Mouse (Mus musculus): Measurements from ENCODE around the gene Ptdss2. TPM values are rescaled to one million over a fixed set of nuclear protein-coding genes. Genes with fewer than 3 reads are reported as not detected.

Gene Ptdss2
- total and polyA plus RNA-seq, 3 experiments, result 16.9 to 44.9 TPM; not detected in 1

DNA sequence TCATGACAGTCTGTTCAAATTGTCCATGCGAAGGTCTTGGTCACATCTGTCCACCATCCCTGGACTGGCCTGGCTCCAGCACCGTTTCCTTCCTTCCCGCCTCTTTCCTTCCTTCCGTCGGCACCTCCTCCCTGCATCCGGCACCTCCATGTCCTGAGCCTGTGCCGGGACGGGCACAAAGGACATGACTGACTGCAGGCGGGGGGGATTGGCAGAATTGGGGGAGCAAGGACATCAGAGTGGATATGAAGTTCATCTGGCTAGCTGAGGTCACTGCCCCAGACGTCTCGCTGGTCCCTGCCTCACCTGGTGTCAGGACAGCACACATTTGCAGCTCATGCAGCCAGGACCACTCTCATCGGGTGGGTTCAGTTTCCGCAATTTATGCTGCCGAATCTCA lies 68.9 kb downstream of the Ptdss2 start:
- no peak for DNase-seq (ENCODE audit: low read depth, low spot score)
- no peak overlapping the region for H3K4me3 ChIP-seq (ENCODE audit: control insufficient read depth in 1 of 2, insufficient read depth in 1 of 2, low read depth in 2 of 2, low read length in 2 of 2)
- H3K4me1 ChIP-seq (ENCODE audit: control insufficient read depth in 1 of 2, insufficient read depth in 2 of 2, low read length in 2 of 2), result peaks cover under 1 to 15% of the 10 kb centered on the region in 2 experiments; a peak in 3 of 4 replicates
- peaks cover 2 to 8% of the 10 kb centered on the region in 2 experiments; a peak in 3 of 4 replicates for H3K36me3 ChIP-seq (ENCODE audit: control insufficient read depth in 1 of 2, insufficient read depth in 2 of 2, low read length in 2 of 2)
- H3K27me3 ChIP-seq (ENCODE audit: control insufficient read depth in 1 of 2, insufficient read depth in 2 of 2, low read length in 2 of 2), result no peaks in the 10 kb centered on the region
- no peak overlapping the region for H3K9ac ChIP-seq (ENCODE audit: control insufficient read depth, low read depth, low read length, poor library complexity, severe bottlenecking)
- TF ChIP-seq CHD2 (IDR thresholded peaks at IDR 0.05; ENCODE audit: low read length), result no peak
- TF ChIP-seq MYC (IDR thresholded peaks at IDR 0.05; ENCODE audit: low read depth, low read length), result no peak
- TF ChIP-seq KAT2A (conservative IDR thresholded peaks at IDR 0.05; ENCODE audit: low read depth, low read length), result no peak
- no peak for TF ChIP-seq MAX (IDR thresholded peaks at IDR 0.05; ENCODE audit: low read length)
- no peak for TF ChIP-seq USF1 (IDR thresholded peaks at IDR 0.05; ENCODE audit: low read depth, low read length)
- no peak for TF ChIP-seq GATA1 (IDR thresholded peaks at IDR 0.05; ENCODE audit: low read depth, low read length)
- no peak for TF ChIP-seq ELF1 (IDR thresholded peaks at IDR 0.05; ENCODE audit: low read depth, low read length)
- TF ChIP-seq POLR2AphosphoS5 (IDR thresholded peaks at IDR 0.05; ENCODE audit: borderline replicate concordance, low read depth, low read length), result no peak
- H3K79me2 ChIP-seq (ENCODE audit: control insufficient read depth, insufficient read depth, low read length, poor library complexity), result peaks cover 12% of the 10 kb centered on the region
- H3K9me3 ChIP-seq (replicated peaks; ENCODE audit: insufficient read depth, low read length), result no peaks in the 10 kb centered on the region
- no peak overlapping the region for H3K27ac ChIP-seq (ENCODE audit: control insufficient read depth, low read depth, low read length)

DNA sequence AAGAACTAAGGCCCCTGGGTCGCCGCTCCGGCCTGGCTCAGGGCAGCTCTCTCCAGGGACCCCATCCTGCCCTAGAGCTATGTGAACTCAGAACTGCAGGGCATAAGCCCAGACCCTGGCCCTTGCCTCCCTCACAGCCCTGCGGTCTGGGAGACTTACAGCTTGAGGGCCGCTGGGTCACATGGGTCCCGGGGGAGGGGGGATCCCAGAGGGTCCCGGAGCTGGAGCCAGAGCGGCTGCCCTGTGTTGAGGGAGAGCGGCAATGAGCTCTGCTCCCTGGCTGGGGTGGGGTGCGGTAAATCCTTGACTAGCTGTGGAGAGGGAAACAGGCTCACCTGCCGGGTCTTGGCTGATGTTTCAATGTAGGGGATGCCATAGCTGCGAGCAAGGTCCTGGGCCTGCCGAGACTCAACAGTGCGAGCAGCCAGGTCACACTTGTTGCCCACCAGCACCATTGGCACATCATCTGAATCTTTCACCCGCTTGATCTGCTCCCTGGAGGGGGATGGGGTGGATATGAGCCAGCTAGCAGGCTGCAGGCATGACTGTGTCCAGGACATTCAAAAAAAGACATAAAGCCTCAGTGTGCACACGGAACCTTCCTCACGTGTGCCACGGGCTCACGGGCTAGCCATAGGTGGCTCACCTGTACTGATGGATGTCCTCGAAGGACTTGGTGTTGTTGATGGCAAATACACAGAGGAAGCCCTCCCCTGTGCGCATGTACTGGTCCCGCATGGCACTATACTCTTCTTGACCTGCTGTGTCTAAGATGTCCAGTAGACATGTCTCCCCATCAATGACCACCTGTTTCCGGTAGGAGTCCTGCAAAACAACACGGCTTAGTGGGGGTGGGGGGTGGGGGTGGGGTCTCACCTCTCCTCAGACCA lies 69.9 kb downstream of the Ptdss2 start:
- Histone ChIP-seq H3K9ac (ENCODE audit: control insufficient read depth, low read depth, low read length, poor library complexity, severe bottlenecking) (no peak overlapping the region), H3K27me3 (ENCODE audit: control insufficient read depth in 1 of 2, insufficient read depth in 2 of 2, low read length in 2 of 2) (no peaks in the 10 kb centered on the region), H3K9me3 (replicated peaks; ENCODE audit: insufficient read depth, low read length) (no peaks in the 10 kb centered on the region), H3K36me3 (ENCODE audit: control insufficient read depth in 1 of 2, insufficient read depth in 2 of 2, low read length in 2 of 2) (peaks cover 2 to 17% of the 10 kb centered on the region in 2 experiments; a peak in 3 of 4 replicates), H3K79me2 (ENCODE audit: control insufficient read depth, insufficient read depth, low read length, poor library complexity) (peaks cover 12% of the 10 kb centered on the region), H3K4me1 (ENCODE audit: control insufficient read depth in 1 of 2, insufficient read depth in 2 of 2, low read length in 2 of 2) (peaks cover 6 to 25% of the 10 kb centered on the region in 2 experiments; a peak in 3 of 4 replicates), H3K27ac (ENCODE audit: control insufficient read depth, low read depth, low read length) (no peak overlapping the region), H3K4me3 (ENCODE audit: control insufficient read depth in 1 of 2, insufficient read depth in 1 of 2, low read depth in 2 of 2, low read length in 2 of 2) (no peak overlapping the region)
- DNase-seq (ENCODE audit: low read depth, low spot score), result no peak
- TF ChIP-seq POLR2A (IDR thresholded peaks at IDR 0.05; ENCODE audit: control insufficient read depth in 1 of 2, insufficient read depth in 1 of 2, low read depth in 1 of 2, low read length in 2 of 2, poor library complexity in 1 of 2), result no peak
- no peak for TF ChIP-seq ZKSCAN1 (IDR thresholded peaks at IDR 0.05; ENCODE audit: low read depth, low read length)
- TF ChIP-seq HCFC1 (IDR thresholded peaks at IDR 0.05; ENCODE audit: low read depth, low read length), result no peak
- TF ChIP-seq ZNF384 (IDR thresholded peaks at IDR 0.05; ENCODE audit: low read depth, low read length), result no peak
- TF ChIP-seq POLR2AphosphoS5 (IDR thresholded peaks at IDR 0.05; ENCODE audit: borderline replicate concordance, low read depth, low read length), result no peak
- TF ChIP-seq TCF12 (IDR thresholded peaks at IDR 0.05; ENCODE audit: low read depth, low read length), result no peak
- TF ChIP-seq ZC3H11A (IDR thresholded peaks at IDR 0.05; ENCODE audit: low read depth, low read length), result no peak
- no peak for TF ChIP-seq CTCF (IDR thresholded peaks at IDR 0.05 in 2 of 3, conservative IDR thresholded peaks at IDR 0.05 in 1 of 3; ENCODE audit: control insufficient read depth in 1 of 3, insufficient read depth in 1 of 3, low read depth in 2 of 3, low read length in 3 of 3, poor library complexity in 1 of 3, severe bottlenecking in 1 of 3)
- TF ChIP-seq CHD1 (IDR thresholded peaks at IDR 0.05; ENCODE audit: low read depth, low read length), result no peak
- no peak for TF ChIP-seq USF2 (IDR thresholded peaks at IDR 0.05; ENCODE audit: borderline replicate concordance in 1 of 2, insufficient read depth in 1 of 2, low read depth in 1 of 2, low read length in 2 of 2)
- no peak for TF ChIP-seq MAZ (IDR thresholded peaks at IDR 0.05; ENCODE audit: low read depth, low read length)

All from MEL (cell line).